Mouse (Mus musculus) myocyte (in vitro differentiated cells): ENCODE results near the gene Esrrb.

Source experiments
- MAX ChIP-seq: IDR thresholded peaks from one replicate; pipeline ENCODE4 v1.6.1; 2011; ENCODE audit warnings: low read depth, mild to moderate bottlenecking, control low read depth
- POLR2A ChIP-seq: IDR thresholded peaks from one replicate; pipeline ENCODE4 v1.6.1; 2011; ENCODE audit warnings: low read depth, mild to moderate bottlenecking, control low read depth, moderate library complexity; ENCODE audit not compliant: insufficient read length
- TCF12 ChIP-seq: IDR thresholded peaks from one replicate; pipeline ENCODE4 v1.6.1; 2011; ENCODE audit warnings: mild to moderate bottlenecking, control low read depth; ENCODE audit not compliant: poor library complexity, insufficient read depth, severe bottlenecking

GRCm38 (mm10) chr12:86490052-86490451, 129.1 kb downstream of the Esrrb start:
- TF ChIP-seq TCF12, result no peak
- no peak for TF ChIP-seq MAX
- TF ChIP-seq POLR2A, result no peak
